Mouse (Mus musculus) testis, postnatal 14 days (tissue): ENCODE measurements around the gene Coro7.
"Not testable (repeated sequence)": the region's sequence is repeated elsewhere in the genome, so short reads cannot be mapped to it uniquely, and the experiment has no call there.

ENCODE experiments used
- DNase-seq: peaks from one replicate; pipeline ENCODE4 v3.0.0; 2021; ENCODE audit warnings: low spot score

Gene Coro7

DNA sequence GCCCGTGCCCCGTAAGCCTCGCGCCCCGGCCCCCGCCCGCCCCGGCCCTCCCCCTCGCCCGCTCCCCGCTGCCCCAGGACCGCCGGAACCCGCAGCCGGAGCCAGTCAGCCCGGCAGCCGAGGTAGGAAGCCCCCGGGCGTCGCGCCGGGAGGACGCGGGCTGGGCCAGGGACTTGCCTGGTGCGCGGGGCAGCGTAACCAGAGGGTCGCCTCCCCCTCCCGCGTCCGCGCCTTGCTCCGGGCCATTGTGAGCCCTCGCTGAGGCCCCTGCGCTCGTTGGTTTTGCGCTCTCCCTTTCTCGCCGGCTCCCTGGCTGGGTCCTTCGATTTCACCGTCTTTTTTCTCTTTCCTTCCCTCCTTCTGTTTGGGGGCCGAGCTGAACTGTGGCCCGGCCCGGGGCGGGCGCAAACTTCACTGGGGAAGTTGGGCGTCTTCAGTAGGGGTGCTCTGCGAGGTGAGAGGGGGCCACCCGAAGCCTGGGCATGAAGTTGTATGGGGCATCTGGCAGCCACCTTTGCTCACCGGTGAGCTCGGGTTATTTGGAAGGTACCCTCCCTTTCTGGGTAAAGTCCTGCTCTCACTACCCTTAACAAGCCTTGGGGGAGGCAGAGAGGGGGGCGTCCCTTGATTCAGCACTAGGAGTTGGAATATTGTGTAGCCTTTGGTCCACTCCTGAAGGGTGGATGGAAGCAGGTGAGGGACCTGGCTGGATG lies 84.6 kb downstream of the Coro7 start:
- DNase-seq = peak; percentile 53

DNA sequence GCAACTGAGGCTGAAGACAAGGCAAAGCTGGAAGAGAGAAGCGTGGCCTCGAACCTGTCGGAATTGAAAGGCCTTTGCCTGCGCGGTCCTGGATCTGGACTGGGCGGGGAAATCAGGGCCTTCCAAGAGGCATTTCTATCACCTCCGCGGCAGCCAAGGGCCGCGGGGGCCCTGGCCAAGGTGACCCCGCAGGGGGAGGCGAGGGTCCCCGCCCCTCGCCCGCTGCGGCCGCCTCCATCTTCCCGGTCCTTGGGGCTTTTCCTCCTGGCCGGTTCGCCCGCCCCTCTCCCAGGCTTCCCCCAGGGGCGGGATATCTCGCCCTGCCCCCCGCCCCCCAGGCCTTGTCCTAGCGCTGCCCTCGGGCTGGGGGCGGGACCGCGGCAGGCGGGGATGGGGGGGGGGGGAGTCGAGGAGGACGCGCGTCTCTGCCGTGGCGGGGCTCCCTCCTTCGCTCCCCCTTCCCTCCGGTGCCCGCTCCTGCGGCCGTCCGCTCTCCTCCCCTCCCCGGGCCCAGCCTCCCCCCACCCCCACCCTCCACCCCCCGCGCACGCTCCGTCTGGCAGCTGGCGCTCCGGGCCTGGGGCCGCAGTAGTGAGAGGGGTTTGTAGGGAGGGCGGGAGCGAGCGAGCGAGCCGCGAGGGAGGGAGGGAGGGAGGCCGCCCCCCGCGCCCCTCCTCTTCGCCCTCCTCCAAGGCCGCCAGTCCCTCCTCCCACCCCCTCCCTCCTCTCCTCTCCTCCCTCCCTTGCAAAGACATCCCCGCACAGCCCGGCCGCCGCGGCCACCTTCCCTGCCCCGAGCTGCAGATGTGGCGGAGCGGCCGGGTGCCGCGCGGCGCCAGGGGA lies 85.4 kb downstream of the Coro7 start, which contains the start of gene Glis2:
TSS of gene Glis2 (plus strand) at position 743 of the 843 bp plus-strand sequence.
- DNase-seq = peak; percentile 74

DNA sequence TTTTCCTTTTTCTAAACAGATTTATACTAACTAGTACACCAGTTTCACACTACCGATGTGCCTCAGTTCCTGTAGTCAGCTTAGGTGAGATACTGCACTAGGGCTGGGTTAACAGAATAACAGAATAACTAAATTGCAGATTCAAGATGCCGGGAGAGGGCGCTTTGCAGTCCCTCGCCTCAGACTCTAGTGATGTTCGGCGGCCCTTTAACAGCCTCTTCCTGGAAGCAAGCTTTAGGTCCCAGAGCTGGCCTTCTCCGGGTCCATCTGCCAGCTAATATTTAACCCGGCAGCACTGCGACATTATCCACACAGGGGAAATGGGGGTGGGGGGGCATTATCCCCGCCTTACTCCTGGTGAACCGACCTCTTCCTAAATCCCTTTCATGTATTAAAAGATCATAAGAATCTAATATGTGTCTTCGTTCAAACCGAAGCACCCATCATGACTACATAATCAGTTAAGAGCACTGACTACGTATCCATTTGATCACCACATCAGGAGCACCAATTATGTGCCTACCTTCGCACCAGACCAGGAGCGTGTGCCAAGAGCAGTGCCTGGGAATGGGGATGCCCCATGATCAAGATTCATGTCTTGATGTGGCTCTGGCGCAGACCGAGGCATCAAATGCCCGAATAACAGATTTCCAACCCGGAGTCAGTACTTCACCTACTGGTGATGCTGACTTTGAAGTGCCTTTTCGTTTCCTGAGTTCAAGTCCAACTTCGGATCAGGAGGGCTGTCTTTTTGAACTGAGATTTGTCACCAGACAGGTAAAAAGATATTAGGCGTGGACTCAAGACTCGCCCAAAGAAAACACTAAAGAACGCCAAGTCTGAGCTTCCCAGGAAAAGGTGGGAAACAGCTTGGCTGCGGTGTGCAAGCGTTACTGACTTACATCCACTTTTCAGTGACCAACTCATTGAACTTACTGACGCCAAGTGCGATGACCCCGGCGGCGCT lies 86.4 kb downstream of the Coro7 start:
- DNase-seq = no peak

DNA sequence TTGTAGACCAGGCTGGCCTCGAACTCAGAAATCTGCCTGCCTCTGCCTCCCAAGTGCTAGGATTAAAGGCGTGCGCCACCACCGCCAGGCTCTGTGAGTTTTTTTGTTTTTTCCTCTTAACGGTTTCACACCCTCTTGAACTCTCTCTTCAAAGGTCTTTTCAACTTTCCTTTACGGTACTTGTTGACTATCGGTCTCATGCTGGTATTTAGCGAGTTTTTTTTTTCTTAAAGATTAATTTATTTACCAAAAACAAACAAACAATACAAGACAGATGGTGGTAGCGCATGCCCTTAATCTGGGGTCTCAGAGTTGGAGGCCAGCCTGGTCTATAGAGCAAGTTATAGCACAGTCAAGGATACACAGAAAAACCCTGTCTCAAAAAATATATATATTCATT lies 89.3 kb downstream of the Coro7 start:
- DNase-seq = no peak

DNA sequence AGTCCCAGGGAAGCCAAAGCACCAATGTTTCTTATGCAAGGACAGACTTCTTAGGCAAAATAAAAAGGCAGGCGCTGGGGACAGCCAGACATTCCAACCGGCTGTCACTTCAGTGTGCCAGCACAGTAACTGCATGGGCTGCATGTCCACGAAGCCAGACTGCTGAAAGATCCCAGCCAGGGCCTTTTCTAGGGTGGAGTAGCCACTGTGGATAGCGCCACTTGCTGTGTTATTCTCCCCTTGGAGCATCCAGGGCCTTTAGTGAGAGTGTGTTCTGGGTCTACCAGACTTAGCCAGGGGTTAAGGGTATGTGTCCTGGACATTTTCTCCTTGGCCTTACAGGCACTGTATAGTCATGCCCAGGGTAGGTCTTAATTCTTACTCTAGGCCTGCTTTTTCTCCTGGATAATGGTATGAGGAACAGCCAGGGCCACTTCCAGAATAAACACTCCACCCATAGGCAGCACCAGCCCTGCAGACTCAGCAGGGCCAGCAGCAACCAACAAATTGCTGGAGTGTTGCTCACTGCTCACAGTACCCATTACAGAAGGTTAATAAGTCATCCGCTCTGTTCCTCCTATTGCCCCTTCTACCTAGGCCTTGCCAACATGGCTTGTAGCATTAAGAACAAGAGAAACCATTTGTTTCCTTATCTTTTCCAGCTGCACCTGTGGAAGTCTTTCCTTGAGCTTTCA lies 91.9 kb downstream of the Coro7 start:
- no peak for DNase-seq

DNA sequence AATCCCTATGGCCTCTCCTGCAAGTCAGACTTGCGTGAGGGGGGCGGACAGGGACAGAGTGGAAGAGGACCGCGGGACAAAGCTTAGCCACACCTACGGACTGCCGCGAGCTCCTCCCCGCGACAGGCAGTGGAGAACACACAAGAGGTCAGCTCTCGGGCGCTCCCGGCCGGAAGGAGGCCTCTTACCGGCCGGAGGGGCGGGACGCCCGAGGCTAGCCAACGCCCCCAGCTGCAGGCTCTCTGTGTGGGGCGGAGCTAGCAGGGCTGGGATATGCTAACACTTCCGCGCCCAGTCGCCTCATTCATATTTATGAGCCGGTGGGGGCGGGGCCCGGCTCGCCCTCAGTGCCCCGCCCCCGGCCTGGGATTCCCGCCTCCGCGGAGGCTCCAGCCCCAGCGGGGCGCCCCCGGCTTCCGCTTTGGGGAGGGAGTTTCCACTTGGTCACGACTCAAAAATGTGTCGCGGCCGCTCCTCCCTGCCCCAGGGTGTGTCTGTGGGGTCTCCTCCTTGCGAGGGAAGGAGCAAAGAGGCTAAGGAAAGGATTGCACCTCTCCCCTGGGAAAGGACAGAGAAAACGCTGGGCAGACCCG lies 93.0 kb downstream of the Coro7 start:
- peak; percentile 97 for DNase-seq

DNA sequence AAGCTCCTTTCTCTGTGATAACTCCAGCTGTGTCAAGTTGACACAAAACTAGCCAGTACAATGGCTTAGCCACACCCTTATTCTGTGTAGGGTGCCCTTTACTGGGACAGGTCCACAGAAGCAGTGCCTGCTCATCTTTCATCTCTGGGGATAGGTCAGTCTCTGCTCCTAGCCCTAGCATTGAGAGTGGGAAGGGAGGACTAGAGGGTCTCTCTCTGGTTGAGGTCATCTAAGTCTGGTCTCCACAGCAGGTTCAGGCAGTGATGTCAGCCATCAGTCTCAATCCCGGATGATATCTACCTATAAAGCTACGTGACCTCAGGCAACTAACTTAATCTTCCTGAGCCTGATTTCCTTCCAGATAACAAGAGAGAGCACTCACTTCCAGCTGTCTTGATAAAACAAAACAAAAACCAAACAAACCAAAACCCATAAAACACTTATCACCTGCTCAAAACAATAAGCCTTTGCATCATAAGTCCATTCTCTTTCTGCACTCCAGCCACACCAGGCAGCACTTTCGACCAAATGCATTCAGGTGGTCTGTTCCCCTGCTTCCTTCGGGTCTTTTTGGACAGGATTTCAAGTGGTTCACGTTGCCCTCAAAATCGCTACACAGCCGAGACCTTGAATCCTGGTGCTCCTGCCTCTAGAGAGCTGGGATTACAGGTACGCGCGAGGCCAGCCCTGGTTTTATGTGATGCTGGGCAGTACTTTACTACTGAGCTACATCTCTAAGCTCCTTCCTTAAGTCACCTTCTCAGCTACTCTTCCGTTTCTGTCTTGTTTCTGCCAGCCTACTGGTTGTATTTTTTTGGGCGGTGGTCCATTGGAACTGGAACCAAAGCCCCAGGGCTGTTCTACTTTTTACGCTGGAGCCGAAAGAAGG lies 93.7 kb downstream of the Coro7 start:
- DNase-seq = no peak

DNA sequence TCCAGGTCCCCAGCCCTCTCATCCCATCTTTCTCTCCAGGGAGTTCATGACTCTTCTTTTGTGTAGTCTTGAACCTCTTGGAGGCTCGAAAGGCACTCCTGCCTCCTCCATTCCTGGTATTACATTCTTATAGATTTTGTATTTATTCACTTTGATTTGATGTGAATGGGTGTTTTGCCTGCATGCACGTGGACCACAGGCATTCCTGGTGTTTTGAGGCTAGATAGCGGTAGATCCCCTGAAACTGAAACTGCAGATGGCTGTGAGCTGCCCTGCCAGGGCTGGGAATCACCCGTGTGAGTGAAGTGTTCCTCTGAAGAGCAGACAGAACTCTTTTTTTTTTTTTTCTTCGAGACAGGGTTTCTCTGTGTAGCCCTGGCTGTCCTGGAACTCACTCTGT lies 95.1 kb downstream of the Coro7 start:
- no peak for DNase-seq

DNA sequence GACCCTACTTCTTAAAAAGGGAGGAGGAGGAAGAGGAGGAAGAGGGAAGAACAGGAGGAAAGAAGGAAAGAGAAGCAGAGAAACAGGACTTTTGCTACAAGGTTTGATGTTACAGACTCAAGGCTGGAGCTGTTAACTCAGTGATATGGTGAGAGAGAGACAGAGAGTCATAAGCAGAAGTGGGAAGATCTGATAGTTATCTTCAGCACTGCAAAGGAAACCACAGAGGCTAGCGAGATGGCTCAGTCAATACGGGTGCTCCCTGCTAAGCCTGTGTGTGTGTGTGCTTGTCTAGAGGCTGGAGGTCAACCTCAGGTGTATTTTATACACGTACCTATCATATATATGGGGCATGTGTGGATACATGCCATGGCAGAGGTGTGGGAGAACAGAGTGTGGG lies 95.8 kb downstream of the Coro7 start:
- DNase-seq = no peak

DNA sequence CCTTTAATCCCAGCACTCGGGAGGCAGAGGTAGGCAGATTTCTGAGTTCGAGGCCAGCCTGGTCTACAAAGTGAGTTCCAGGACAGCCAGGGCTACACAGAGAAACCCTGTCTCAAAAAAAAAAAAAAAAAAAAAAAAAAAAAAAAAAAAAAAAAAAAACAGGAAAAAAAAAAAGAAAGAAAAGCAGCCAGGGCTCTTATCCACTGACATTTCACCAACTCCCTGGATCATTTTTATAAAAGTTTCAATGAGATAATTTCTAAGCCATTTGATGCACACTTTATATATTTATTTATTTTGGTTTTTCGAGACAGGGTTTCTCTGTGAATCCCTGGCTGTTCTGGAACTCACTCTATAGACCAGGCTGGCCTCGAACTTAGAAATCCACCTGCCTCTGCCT lies 98.4 kb downstream of the Coro7 start:
- not testable (repeated sequence) for DNase-seq

DNA sequence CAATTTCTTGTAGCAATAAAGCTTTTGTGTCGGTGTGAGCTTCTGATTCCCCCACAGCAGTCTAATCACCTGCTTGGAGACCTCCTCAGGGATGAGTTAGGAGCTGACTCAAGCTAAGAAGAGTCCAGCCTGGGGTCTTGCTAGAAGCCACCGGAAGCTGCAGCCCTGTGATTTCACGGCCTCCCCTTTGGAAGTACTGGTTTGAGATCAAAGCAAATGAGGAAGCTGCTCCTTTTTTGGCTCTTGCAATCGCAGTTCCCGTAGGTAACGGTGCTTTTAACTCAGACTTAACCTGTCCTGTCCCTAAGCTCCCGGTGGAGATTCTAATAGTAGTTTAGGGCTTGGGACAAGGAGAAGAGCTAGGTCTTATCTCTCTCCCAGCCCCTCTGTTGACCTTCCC lies 100.9 kb downstream of the Coro7 start:
- no peak for DNase-seq

DNA sequence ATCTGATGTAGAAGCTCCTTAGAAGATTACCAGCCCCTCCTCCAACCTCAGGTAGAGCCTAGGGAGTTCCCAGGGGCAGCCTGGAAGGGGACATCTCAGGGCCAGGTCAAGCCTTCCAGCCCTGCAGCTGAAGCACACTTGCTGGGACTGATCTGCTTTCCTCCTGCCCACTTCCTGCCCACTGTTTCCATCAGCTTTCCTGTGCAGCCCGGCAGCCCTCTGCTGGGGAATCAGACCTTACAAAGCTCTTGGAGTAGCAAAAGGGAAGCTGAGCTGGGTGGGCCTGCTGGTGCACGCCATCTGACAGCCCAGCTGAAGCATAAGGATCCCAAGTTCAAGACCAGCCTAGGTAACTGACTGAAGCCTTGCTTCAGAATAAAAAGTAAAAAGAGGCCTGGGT lies 102.7 kb downstream of the Coro7 start:
- DNase-seq = no peak
